Mouse (Mus musculus) urinary bladder, adult 2 months (tissue): ENCODE data around the gene Agap1. TPM values are rescaled to one million over a fixed set of nuclear protein-coding genes. Genes with fewer than 3 reads are reported as not detected.

Experiments
- DNase-seq: peaks from one replicate; pipeline ENCODE4 v3.0.0; 2022; ENCODE audit warnings: low spot score
- polyA plus RNA-seq: library from polyadenylated mRNA; depleted of rRNA; stranded (reverse); fragments of >200 nt; gene quantifications from 2 replicates; pipeline ENCODE4 v1.2.3, GENCODE M21; 2012

The Agap1 gene
- polyA plus RNA-seq, 1 experiment, result 11.3 TPM

GRCm38 (mm10) chr1:89849151-89849860 is 394.7 kb downstream of the Agap1 start:
- no peak for DNase-seq

DNA sequence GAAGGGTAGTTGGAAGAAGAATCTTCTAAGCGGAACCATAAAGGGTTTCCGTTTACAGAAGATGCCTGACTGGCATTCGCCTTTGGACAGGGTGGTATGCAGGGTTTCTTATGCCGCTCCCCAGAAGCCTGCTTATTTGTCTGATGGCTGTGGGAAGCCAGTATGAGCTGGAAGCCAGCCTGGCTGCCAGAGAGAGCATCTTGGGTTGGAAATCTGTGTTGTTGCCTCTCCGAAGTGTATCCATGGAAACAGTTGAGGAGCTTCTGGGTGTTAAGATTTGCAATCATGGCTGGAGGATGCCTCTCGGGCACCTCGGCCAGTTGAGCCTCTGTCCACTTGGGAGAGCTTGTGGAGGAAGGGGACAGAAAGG is 395.2 kb downstream of the Agap1 start:
- DNase-seq, result no peak

DNA sequence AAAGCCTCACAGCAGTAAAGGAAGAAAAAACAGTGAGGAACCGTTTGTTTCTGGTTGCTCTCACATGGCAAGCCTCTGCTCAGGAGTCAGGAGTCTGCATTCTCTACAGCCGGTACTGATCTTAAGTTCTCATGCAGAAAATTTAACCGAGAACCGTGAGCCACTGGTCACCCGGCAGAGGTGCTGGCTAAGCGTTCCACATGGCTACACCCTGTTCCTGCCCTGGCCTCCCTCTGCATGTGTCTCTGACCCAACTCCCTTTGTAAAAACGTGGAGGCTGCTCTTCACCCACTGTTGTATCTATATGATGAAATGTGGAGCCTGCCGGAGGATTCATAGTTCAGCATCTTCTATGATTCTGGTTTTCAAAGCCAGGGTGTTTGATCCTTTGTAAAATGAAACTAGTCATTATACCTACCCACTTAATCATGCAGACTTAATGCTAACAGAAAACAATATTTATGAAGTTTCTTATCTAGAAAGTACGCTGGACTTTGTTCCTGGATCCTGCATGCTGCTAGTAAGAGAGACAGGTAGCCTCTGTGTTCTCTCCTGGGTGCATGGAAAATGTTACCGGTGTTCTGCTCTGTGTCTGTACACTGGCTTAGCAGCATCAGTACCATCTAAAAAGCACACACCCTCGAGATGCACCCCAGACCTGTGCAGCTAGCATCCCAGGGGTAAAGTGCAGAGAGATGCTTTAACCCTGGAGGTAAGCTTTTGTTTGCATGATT is 396.2 kb downstream of the Agap1 start:
- no peak for DNase-seq

DNA sequence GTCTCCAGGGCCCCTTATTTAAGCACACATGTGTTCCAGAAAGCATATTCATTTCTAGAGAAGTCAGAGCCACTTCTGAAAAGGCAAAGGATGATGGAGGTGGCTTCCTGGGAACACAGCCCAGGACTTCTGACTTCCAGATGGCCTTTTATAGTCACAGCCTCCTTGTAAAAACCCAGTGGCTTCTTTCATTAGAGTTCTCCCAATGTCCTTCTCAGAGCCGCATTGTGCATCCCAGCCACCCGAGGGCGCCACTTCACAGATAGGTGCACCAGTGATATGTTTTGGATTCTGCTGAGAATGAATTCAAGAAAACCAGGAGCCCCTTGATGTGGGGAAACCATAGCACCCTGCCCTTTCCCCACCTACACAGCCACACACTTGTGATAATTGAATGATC is 404.6 kb downstream of the Agap1 start:
- no peak for DNase-seq

- no peak for DNase-seq
Observed at GRCm38 (mm10) chr1:89860017-89860730, 405.6 kb downstream of the Agap1 start.

DNA sequence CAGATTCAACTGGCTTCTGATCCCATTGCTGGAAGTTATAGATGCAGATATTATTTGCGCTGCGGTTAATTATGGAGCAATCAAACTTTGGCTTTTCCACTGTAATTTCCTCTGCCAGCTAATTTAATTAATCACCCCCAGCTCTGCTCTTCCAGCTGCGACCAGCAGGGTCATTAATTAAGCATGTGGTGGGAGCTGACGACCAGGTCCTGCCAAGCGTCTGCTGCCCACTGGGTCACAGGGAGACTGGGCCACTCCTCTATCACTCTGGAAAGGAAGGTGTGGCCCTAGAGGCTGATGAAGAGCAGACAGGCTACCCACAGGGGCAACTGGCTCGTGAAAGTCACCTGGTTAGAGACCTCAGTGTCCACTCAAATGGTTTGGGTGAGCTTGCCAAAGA is 411.2 kb downstream of the Agap1 start:
- DNase-seq, result no peak

- no peak for DNase-seq
Observed at GRCm38 (mm10) chr1:89867847-89868246, 413.2 kb downstream of the Agap1 start.

DNA sequence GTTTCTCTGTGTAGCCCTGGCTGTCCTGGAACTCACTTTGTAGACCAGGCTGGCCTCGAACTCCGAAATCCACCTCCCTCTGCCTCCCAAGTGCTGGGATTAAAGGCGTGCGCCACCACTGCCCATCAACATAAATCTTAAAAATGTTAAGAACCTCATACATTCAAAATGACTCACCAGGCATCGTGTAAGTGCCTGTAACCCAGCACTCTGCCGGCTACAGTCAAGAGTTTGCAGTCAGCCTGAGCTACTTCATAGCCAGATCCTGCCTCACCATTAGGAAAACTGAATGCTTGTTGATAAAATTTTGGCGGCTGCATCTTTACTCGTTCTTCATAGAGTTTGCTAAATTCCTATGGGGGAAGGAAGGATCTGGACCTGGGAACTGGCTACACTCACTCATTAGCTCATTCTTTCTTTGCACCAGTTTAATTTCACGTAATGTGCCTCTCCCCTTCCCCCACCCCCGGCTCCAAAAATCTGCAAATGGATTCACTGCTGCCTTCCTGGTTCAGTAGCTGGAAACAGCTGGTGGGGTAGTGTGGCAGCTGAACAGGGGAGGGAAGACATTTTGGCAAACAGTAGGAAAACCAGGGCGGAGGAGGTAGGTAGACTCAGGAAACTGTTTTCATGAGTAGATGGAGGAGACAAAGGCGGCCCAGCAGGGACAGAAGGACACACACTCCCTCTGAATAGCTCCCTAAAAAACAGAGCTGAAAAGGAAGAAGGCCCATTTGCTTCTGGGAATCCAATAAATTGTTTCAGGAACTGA is 415.7 kb downstream of the Agap1 start:
- DNase-seq, result no peak

DNA sequence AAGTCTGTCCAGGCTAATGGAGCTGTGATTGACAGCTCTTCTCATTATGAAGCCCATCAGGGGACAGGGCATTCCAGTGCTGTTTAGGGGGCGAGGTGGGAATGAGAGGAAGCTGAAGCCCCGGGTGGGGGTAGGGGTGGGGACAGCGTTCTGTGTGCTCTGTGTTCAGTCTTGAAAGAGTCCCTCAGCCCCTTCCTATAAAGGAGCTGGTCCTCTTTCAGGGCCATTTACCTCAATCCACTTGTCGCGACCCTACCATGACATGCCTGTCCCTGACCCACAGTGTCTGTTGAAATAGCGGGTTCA is 416.3 kb downstream of the Agap1 start:
- DNase-seq, result no peak

DNA sequence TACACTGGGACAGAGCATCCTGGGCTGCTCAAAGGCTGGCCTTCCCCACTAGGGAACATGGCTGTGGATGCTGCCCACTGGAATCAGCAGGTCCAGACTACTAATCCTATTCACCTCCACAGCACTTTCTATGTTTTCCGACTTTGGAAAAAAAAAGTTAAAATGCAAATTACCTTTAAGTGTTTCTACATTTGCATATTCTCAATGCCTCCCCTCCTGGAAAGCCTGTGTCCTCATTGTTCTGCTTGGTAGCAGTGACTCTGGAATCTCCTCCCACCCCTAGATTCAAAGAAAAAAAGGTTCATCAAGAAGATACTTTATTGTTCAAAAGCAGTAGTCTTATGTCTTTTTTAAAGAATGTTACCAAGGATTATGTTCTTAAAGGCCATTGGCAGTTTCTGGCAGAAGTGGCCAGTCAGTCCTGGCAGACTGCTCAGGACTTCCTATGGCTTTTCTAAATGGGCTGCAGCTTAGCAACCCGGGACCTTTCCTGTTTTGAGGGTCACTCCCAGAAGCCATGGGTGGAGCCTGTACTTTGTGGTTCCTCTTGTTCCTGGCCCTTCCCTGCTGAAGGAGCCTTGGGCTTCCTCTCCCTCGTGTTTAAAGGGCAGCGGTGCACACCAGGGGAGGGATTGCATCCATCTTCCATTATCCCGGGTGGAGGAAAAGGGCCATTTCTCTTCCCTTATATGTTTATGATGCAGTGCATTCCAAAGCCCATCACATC is 421.9 kb downstream of the Agap1 start:
- DNase-seq, result no peak

DNA sequence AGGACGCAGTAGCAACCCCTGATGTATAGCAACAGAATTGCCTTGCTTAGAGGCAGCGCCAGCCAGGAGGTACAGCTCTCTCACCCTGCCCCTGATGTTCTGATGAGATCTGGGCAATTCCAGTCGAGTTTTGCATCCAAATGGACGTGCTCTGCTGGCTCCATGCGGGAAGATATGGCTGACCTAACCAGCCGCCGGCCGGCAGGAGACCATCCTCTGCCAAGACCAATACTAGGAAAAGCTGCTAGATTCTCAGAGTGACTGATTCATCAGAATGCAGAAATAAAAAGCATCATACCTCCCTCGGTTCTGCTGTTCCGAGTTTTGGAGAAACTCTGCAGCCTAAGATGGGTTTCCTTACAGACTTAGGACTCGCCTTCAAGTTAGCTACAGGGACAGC is 423.9 kb downstream of the Agap1 start:
- DNase-seq, result no peak

- DNase-seq, result no peak
Observed at GRCm38 (mm10) chr1:89880193-89880592, 425.6 kb downstream of the Agap1 start.

- no peak for DNase-seq
Observed at GRCm38 (mm10) chr1:89880834-89881233, 426.2 kb downstream of the Agap1 start.

DNA sequence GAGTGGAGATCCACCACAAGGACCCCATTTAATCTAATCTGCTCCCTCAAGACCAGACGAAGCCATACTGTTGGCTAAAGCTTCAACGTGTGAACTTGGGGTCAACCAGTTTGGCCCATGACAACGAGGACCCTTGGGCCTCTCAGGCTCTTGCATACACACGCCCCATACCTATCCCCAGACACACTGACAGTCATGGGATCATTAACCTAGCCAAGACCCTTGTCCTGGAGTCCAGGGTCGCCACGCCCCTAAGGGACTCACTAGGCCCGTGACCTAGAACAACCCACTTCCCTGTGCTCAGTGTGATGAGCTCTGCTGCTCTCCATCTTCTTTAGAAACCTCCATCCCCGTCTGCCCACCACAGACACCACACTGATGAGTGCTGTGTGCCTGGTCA is 429.7 kb downstream of the Agap1 start:
- DNase-seq, result no peak

DNA sequence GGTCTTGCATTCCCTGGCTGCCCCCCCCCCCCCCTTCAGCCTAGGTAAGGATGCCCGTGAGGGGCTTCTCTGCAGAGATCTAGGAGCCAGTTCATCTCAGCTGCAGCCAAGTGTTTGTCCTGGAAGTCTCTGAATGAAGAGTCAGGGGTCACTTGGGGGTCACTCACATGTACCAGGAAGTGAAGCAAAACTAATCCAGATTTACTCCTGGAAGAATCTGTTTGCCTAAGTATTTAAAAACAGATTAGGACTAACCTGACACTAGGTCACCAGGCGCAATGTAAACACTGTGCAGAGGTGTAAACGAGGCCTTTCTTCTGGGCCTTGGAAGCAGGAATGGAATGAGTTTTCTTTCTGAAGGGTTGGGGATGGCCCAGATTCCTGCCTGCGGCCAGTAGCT is 431.1 kb downstream of the Agap1 start:
- DNase-seq, result no peak

DNA sequence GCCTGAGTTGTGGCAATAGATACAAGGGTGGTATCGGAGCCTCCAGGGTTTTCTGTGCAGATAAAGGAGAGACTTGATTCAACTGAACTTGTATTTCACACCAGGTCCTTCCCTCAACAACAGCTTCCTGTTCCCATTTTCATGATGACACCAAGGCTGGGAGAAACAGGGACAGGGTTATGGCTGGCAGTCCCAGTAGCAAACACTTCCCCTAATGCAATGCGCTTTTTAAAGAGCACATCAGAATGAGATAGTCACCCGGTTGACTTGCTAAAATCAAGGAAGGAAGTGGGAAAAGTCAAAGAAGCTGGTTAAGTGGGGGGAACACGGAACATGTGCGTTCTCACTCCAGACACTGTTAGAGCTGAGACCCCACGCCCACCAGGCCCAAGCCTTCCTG is 436.8 kb downstream of the Agap1 start:
- DNase-seq, result no peak

GRCm38 (mm10) chr1:89892281-89892680 is 437.7 kb downstream of the Agap1 start:
- DNase-seq, result no peak

GRCm38 (mm10) chr1:89895801-89896200 is 441.2 kb downstream of the Agap1 start:
- DNase-seq, result no peak

GRCm38 (mm10) chr1:89899036-89899435 is 444.4 kb downstream of the Agap1 start:
- DNase-seq, result no peak

- DNase-seq, result no peak
Observed at GRCm38 (mm10) chr1:89899761-89900445, 445.3 kb downstream of the Agap1 start.

GRCm38 (mm10) chr1:89901381-89901780 is 446.8 kb downstream of the Agap1 start:
- no peak for DNase-seq
